Mouse (Mus musculus) hindbrain, embryonic 14.5 days (tissue): Measurements from ENCODE around the gene Gm5538. TPM values are rescaled to one million over a fixed set of nuclear protein-coding genes. Genes with fewer than 3 reads are reported as not detected.
A peak's percentile ranks its signal among the peaks of the same experiment; 100 is the strongest.

Source experiments
- ATAC-seq: fragments of 200-750 bp; cut with Nextera tagmentation; 2 replicates; pipeline ENCODE4 v1.8.0; 2017; ENCODE audit warnings: moderate number of reproducible peaks, mild to moderate bottlenecking, moderate TSS enrichment, moderate library complexity; ENCODE audit not compliant: low FRiP score
- DNase-seq: peaks from one replicate; pipeline ENCODE4 v3.0.0-alpha.2; 2015; ENCODE audit warnings: low spot score
- H3K27ac ChIP-seq: fragments of 300-500 bp; sonication (generic); 2 replicates; pipeline ENCODE4 v1.5.1; 2014; ENCODE audit warnings: mild to moderate bottlenecking, moderate library complexity
- H3K27me3 ChIP-seq: fragments of 300-500 bp; sonication (generic); 2 replicates; pipeline ENCODE4 v1.6.1; 2014; ENCODE audit warnings: mild to moderate bottlenecking, low read length, mixed read lengths; ENCODE audit not compliant: control insufficient read depth, insufficient read depth
- H3K36me3 ChIP-seq: fragments of 300-500 bp; sonication (generic); replicated peaks from 2 replicates; pipeline ENCODE4 v1.6.1; 2014; ENCODE audit not compliant: control insufficient read depth, insufficient read depth
- H3K4me1 ChIP-seq: fragments of 300-500 bp; sonication (generic); replicated peaks from 2 replicates; pipeline ENCODE4 v1.6.1; 2014; ENCODE audit warnings: antibody characterized with exemption, low read length, mixed read lengths; ENCODE audit not compliant: control insufficient read depth, insufficient read depth
- H3K4me2 ChIP-seq: fragments of 300-500 bp; sonication (generic); replicated peaks from 2 replicates; pipeline ENCODE4 v1.6.1; 2014; ENCODE audit warnings: mild to moderate bottlenecking, moderate library complexity
- H3K4me3 ChIP-seq: fragments of 300-500 bp; sonication (generic); replicated peaks from 2 replicates; pipeline ENCODE4 v1.5.1; 2014; ENCODE audit warnings: mild to moderate bottlenecking, low read length
- H3K9ac ChIP-seq: fragments of 300-500 bp; sonication (generic); 2 replicates; pipeline ENCODE4 v1.6.1; 2014
- H3K9me3 ChIP-seq: fragments of 300-500 bp; sonication (generic); 2 replicates; pipeline ENCODE4 v1.6.1; 2016; ENCODE audit warnings: low read length; ENCODE audit not compliant: control insufficient read depth
- WGBS: fragments of 180-500 bp; shearing (Covaris S2); extraction: QIAGEN DNeasy Blood & Tissue Kit; methylation state at CpG from one replicate; pipeline ENCODE4 v1.1.7; 2014; 5-methylcytosine and 5-hydroxymethylcytosine counted together
- polyA plus RNA-seq: library from polyadenylated mRNA; unstranded; fragments of >200 nt; fragmentation: Nextera tagmentation; extraction: Ambion mirVana; gene quantifications from 2 replicates; pipeline ENCODE4 v1.2.1, GENCODE M21; 2014

Gene Gm5538
- not detected in 2 replicates for polyA plus RNA-seq

DNA sequence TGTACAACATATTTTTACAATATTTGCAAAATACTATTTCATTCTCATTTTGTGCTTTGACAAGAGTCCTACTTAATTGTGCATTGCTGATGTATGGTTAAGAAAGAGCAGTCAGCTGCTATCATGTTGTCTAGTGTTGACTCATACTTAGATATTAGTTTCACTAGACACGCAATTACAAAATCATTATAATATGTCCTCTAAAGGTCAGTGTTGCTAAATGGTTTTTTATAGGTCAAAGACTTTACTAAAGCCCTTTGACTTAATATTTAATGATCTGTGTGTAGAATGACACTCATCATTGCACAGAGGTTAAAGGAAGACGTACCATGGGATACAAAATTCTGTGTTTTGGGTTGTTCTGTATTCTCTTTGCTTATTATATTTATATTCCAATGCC, at the start of gene Gm5538:
Gene Gm5538, plus strand, starts transcription at position 301 of the 400 bp plus-strand sequence.
- Histone ChIP-seq H3K36me3 (no peaks in the 10 kb centered on the region), H3K4me3 (no peak within 1 kb of the TSS), H3K27ac (no peak within 1 kb of the TSS), H3K4me2 (no peak within 1 kb of the TSS), H3K4me1 (no peaks in the 10 kb centered on the region), H3K9ac (no peak within 1 kb of the TSS), H3K27me3 (no peaks in the 10 kb centered on the region), H3K9me3 (no peaks in the 10 kb centered on the region)
- ATAC-seq (no peak), DNase-seq (no peak)
- 88% methylated on average over 2 of the region's 2 CpGs for WGBS

- Histone ChIP-seq H3K27me3 (no peaks in the 10 kb centered on the region), H3K4me1 (no peaks in the 10 kb centered on the region), H3K4me3 (no peak overlapping the region), H3K9me3 (peaks cover 4% of the 10 kb centered on the region; the same call in 1 of the 2 replicates), H3K27ac (no peak overlapping the region), H3K36me3 (no peaks in the 10 kb centered on the region), H3K9ac (no peak overlapping the region), H3K4me2 (no peak overlapping the region)
- no peak for ATAC-seq
- DNase-seq: no peak
- 88% methylated on average over 3 of the region's 3 CpGs for WGBS
Observed at GRCm38 (mm10) chr3:59697391-59697790, 32.2 kb upstream of the Gm5538 start.

GRCm38 (mm10) chr3:59702614-59703110, 26.9 kb upstream of the Gm5538 start:
- WGBS: 96% methylated on average over 1 of the region's 1 CpGs

DNA sequence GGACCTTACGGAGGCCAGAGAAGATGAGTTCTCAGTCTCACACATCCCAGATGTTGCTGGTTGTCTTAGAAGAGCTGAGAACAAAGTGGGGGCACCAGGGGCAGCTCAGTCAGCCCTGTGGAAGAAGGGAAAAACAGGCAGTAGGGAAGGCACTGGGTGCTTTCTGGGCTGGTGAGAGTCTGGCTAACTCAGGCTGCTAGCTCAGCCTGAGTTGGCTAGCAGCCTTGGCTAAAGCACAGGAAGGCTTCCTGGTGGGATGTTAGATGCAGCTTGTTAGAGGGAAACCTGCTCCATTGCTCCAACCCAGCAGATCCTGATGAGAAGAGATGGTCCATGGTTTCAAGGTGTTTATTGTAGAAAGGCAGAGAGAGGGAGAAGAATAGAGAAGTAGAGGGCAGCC, 10.3 kb downstream of the Gm5538 start:
- Histone ChIP-seq H3K36me3 (no peaks in the 10 kb centered on the region), H3K9me3 (no peaks in the 10 kb centered on the region), H3K4me3 (no peak overlapping the region), H3K4me2 (no peak overlapping the region), H3K27me3 (no peaks in the 10 kb centered on the region), H3K27ac (no peak overlapping the region), H3K9ac (no peak overlapping the region), H3K4me1 (no peaks in the 10 kb centered on the region)
- DNase-seq: no peak
- ATAC-seq: no peak
- 91% methylated on average over 1 of the region's 1 CpGs for WGBS

More at GRCm38 (mm10) chr3:59702614-59703110, 26.9 kb upstream of the Gm5538 start:
- H3K4me3 ChIP-seq: no peak overlapping the region
- H3K4me1 ChIP-seq: no peaks in the 10 kb centered on the region
- no peaks in the 10 kb centered on the region for H3K9me3 ChIP-seq
- ATAC-seq: no peak
- DNase-seq: no peak
- no peak overlapping the region for H3K4me2 ChIP-seq
- no peaks in the 10 kb centered on the region for H3K36me3 ChIP-seq
- no peak overlapping the region for H3K27ac ChIP-seq
- H3K27me3 ChIP-seq: no peaks in the 10 kb centered on the region
- H3K9ac ChIP-seq: no peak overlapping the region

GRCm38 (mm10) chr3:59744181-59744580, 14.6 kb downstream of the Gm5538 start:
- ATAC-seq (no peak), DNase-seq (peak; percentile 29)
- 13% methylated on average over 2 of the region's 2 CpGs for WGBS
- Histone ChIP-seq H3K4me1 (no peaks in the 10 kb centered on the region), H3K27me3 (no peaks in the 10 kb centered on the region), H3K36me3 (no peaks in the 10 kb centered on the region), H3K4me2 (no peak overlapping the region), H3K27ac (no peak overlapping the region), H3K4me3 (no peak overlapping the region), H3K9ac (no peak overlapping the region), H3K9me3 (no peaks in the 10 kb centered on the region)

Other genes starting within 250 kb of the Gm5538 start
- not detected in 2 replicates for gene Gm8298, start 131.3 kb downstream of the Gm5538 start, polyA plus RNA-seq
- gene C130079G13Rik, start 195.4 kb downstream of the Gm5538 start, polyA plus RNA-seq: not detected in 2 replicates